Mouse (Mus musculus) macrophage (primary cell): ENCODE results near the gene Hoxc8. TPM values are rescaled to one million over a fixed set of nuclear protein-coding genes. Genes with fewer than 3 reads are reported as not detected.

Experiments used
- H3K27ac ChIP-seq: fragments of 350-480 bp; formaldehyde crosslinking; 2 replicates; pipeline ENCODE4 v1.9.0; 2021
- H3K36me3 ChIP-seq: fragments of 350-480 bp; formaldehyde crosslinking; 2 replicates; pipeline ENCODE4 v1.9.0; 2021; ENCODE audit errors: inconsistent target
- H3K4me3 ChIP-seq: fragments of 350-480 bp; formaldehyde crosslinking; 2 replicates; pipeline ENCODE4 v1.9.0; 2021; ENCODE audit errors: inconsistent target
- H3K79me2 ChIP-seq: fragments of 350-480 bp; formaldehyde crosslinking; 2 replicates; pipeline ENCODE4 v1.9.0; 2021; ENCODE audit errors: inconsistent target
- WGBS: methylation state at CpG from one replicate; pipeline ENCODE4 v1.1.7; 2026; ENCODE audit warnings: inconsistent platforms; ENCODE audit not compliant: missing documents; 5-methylcytosine and 5-hydroxymethylcytosine counted together
- polyA plus RNA-seq: library from polyadenylated mRNA; stranded (reverse); fragments of 250-400 nt; gene quantifications from 3 replicates; pipeline ENCODE4 v1.2.4, GENCODE M21; 2018; ENCODE audit warnings: inconsistent platforms

The Hoxc8 gene
- polyA plus RNA-seq, 1 experiment from 2014 or later = not detected

DNA sequence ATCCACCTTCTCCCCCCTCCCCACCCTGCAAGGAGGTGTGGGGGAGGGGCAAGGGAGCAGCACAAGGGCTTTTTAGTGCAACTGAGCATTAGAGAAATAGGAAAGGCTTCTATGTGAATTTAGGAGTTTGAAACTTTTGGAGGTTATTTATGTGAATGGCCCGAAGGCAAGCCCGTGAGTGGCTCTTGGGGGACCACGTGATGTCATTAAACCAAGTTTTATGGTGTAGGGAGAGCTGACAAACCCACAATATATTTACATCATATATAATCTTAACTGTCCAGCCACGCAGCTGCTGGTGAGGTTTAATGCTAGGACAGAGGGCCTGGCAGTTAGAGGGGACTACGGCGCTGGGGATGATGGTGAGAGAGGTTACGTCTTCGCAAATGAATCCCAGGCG is 28.2 kb downstream of the Hoxc8 start, which contains the start of gene Hoxc4:
TSS of gene Hoxc4 (plus strand) at position 299 of the 400 bp plus-strand sequence.
- Histone ChIP-seq H3K79me2 (no peaks in the 10 kb centered on the region), H3K36me3 (no peaks in the 10 kb centered on the region), H3K27ac (no peak within 1 kb of the TSS), H3K4me3 (no peak within 1 kb of the TSS)
- 78% methylated on average over 9 of the region's 9 CpGs for WGBS

DNA sequence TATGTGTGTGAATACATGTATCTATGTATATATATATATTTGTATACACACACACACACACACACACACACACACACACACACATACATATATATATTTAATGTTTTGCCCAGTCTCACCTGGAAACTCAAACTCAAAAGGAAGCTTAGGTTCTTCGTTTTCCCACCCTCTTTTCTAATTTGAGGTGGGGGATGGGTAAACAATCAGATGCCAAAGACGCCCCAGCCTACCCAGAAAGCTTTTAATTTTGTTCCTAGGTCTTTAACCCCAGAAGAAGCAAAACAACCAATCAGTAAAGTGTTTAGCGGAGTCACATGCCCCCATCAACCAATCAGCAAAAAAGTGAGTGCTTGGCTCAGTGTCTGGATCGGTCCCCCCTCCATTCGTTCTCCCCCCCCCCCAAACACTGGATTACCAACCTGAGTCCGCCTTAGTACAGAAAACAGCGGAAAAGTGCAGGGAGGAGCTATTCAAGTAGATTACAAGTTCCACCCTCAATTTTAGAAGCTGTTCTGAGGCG is 30.6 kb downstream of the Hoxc8 start:
- H3K79me2 ChIP-seq = no peaks in the 10 kb centered on the region
- 14% methylated on average over 8 of the region's 8 CpGs for WGBS
- H3K36me3 ChIP-seq = no peaks in the 10 kb centered on the region
- H3K4me3 ChIP-seq = no peak overlapping the region
- H3K27ac ChIP-seq = no peak overlapping the region

GRCm38 (mm10) chr15:103021544-103021943 is 31.1 kb downstream of the Hoxc8 start:
- H3K36me3 ChIP-seq = no peaks in the 10 kb centered on the region
- WGBS = 11% methylated on average over 8 of the region's 8 CpGs
- H3K79me2 ChIP-seq = no peaks in the 10 kb centered on the region
- no peak overlapping the region for H3K4me3 ChIP-seq
- no peak overlapping the region for H3K27ac ChIP-seq

DNA sequence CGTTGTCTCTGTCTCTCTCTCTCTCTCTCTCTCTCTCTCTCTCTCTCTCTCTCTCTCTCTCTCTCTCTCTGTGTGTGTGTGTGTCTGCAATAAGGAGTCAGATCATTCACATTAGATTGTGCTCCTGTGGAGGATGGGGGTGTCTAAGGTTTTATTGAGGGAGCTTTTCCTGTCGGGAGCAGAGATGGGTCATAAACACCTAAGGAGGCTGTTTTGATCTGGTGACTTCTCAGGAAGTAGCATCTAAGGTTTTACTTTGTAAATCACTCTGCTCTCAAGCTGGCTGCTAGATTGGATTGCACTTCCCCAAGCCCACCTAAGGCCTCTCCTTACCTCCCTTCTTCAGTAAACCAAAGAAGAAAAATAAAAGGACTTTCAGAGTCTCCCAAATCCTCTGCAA is 33.7 kb downstream of the Hoxc8 start:
- 12% methylated on average over 2 of the region's 2 CpGs for WGBS
- H3K27ac ChIP-seq = no peak overlapping the region
- H3K36me3 ChIP-seq = no peaks in the 10 kb centered on the region
- H3K79me2 ChIP-seq = no peaks in the 10 kb centered on the region
- no peak overlapping the region for H3K4me3 ChIP-seq

DNA sequence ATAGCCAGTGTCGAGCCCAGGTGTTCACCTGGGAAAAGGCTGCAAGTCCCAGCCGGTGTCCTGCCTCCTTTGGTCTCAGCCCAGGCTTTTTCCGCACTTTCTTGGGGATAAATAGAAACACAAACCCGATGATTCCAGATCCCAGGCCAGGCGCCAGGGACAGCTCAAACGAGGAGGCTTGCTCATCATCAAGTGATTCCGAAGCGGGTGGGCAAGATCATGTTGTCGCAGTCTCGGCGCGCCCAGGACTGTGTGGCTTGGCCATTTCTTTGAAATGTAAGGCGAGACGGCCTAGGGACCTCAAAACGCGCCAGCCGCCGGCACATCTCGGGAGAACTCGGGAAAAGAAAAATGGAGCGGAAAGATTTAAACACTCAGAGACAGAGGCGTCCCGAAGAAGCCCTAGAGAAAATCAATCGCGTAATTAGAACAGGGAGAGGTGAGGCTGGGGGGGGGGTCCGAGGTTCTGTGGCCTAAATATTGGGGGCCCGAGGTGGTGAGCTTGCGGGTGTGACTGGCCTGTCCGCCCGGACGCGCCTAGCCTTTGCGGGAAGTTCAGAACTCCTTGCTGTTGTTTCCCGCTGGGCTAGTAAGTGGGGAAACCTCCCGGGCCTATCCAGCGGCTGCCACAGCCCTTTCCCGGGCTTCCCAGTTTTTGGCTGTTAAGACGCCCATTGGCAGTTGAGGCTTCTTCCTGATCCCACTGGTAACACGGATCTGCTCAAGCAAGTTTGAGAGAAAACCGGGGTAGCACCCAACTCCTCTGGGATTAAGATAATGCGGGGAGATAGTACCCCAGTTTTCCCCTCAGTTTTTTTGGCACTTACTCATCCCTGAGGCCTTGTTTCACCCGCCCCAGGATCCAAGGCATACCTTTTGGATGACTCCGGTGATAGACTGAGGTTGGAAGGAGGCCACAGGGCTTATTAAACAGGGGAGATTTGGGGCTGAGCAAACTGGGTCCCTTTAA is 37.1 kb downstream of the Hoxc8 start:
- 13% methylated on average over 43 of the region's 43 CpGs for WGBS

GRCm38 (mm10) chr15:103028916-103029512 is 38.6 kb downstream of the Hoxc8 start:
- H3K36me3 ChIP-seq = no peaks in the 10 kb centered on the region
- no peaks in the 10 kb centered on the region for H3K79me2 ChIP-seq
- H3K4me3 ChIP-seq = no peak overlapping the region
- H3K27ac ChIP-seq = no peak overlapping the region
- WGBS = 58% methylated on average over 9 of the region's 9 CpGs

More for the DNA sequence above, 37.1 kb downstream of the Hoxc8 start:
- no peaks in the 10 kb centered on the region for H3K36me3 ChIP-seq
- no peak overlapping the region for H3K4me3 ChIP-seq
- no peaks in the 10 kb centered on the region for H3K79me2 ChIP-seq
- no peak overlapping the region for H3K27ac ChIP-seq

GRCm38 (mm10) chr15:103030142-103030541 is 39.7 kb downstream of the Hoxc8 start:
- no peak overlapping the region for H3K4me3 ChIP-seq
- WGBS = 20% methylated on average over 8 of the region's 8 CpGs
- H3K36me3 ChIP-seq = no peaks in the 10 kb centered on the region
- no peak overlapping the region for H3K27ac ChIP-seq
- no peaks in the 10 kb centered on the region for H3K79me2 ChIP-seq

- Histone ChIP-seq H3K27ac (no peak overlapping the region), H3K79me2 (no peaks in the 10 kb centered on the region), H3K36me3 (no peaks in the 10 kb centered on the region), H3K4me3 (no peak overlapping the region)
- no CpG with 5 or more reads among the region's 3 CpGs for WGBS
Observed at GRCm38 (mm10) chr15:103032167-103032566, 41.8 kb downstream of the Hoxc8 start.

DNA sequence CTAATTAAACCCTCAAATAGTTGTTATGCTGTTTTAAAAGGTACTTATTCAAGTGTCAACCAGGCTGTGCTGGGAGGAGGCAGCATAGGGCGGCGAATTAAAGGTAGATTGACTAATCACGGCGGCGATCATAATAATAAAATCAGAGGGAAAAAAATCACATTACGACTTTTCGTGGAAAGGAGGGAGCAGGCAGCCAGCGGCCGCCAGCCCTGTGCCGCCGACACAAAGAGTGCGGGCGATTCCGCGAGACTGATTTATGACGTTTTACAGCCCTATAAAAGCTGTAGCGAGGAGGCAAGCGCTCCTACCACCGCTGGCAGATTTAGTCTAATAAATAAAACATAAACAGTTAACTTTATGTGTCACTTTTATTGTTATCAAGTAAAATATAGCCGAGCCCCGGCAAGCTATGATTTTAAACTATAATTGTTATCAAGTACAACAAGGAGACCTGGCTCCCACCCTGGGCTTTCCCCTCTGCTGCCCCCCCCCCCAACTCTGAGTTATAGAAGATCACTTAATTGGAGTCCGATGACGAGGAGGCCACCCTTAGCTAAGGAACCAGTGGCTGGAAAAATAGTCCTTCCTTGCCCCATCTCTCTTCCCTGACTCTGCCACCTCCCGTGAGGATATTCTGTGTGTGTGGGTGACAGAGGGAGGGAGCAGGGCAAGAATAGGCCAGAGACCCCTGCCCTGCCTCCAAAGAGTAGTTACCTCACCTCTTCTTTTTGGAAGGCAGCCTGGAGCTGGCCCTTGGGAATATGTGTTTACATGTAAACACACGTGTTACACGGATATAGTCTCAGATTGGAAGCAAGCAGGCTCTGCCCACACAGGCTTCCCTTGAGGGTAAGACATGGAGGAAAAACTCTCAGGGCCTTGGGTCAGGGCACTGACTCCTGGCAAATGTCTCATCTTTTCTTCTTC is 42.5 kb downstream of the Hoxc8 start:
- H3K27ac ChIP-seq = no peak overlapping the region
- WGBS = 7% methylated on average over 26 of the region's 26 CpGs

GRCm38 (mm10) chr15:103034043-103034806 is 43.8 kb downstream of the Hoxc8 start:
- Histone ChIP-seq H3K79me2 (no peaks in the 10 kb centered on the region), H3K36me3 (no peaks in the 10 kb centered on the region), H3K4me3 (no peak overlapping the region), H3K27ac (no peak overlapping the region)
- WGBS = 4% methylated on average over 24 of the region's 24 CpGs

More for the DNA sequence above, 42.5 kb downstream of the Hoxc8 start:
- Histone ChIP-seq H3K79me2 (no peaks in the 10 kb centered on the region), H3K4me3 (no peak overlapping the region), H3K36me3 (no peaks in the 10 kb centered on the region)

- no peak overlapping the region for H3K27ac ChIP-seq
- H3K79me2 ChIP-seq = no peaks in the 10 kb centered on the region
- no peak overlapping the region for H3K4me3 ChIP-seq
- no peaks in the 10 kb centered on the region for H3K36me3 ChIP-seq
- 3% methylated on average over 31 of the region's 34 CpGs for WGBS
Observed at GRCm38 (mm10) chr15:103034807-103035547, 44.6 kb downstream of the Hoxc8 start.

DNA sequence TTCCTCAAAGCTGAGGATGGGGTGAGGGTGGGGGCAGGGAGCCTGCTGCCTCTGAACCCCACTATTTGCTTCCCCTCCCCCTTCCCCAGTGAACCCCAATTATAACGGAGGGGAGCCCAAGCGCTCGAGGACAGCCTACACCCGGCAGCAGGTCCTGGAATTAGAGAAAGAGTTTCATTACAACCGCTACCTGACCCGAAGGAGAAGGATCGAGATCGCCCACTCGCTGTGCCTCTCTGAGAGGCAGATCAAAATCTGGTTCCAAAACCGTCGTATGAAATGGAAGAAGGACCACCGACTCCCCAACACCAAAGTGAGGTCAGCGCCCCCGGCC is 45.1 kb downstream of the Hoxc8 start:
- Histone ChIP-seq H3K79me2 (no peaks in the 10 kb centered on the region), H3K4me3 (no peak overlapping the region), H3K36me3 (no peaks in the 10 kb centered on the region), H3K27ac (no peak overlapping the region)
- WGBS = 3% methylated on average over 14 of the region's 14 CpGs

DNA sequence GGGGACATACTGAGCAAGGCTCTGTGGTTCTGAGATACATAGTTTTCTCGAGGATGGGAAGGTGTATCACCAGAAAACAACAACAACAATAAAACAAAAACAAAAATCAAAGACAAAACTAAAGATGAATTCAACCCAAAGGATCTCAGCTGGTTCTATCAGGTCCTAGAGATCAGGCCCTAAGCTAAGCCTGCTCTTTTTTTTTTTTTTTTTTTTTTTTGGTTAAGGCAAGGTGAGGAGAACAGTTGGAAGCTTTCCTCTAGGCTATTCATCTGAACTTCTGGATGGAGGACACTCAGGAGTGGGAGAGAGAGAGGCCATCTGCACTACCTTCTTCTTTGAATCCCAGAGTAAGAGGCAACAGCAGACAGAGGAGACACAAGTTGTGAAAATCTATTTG is 47.2 kb downstream of the Hoxc8 start:
- H3K79me2 ChIP-seq = no peaks in the 10 kb centered on the region
- no peak overlapping the region for H3K27ac ChIP-seq
- no peaks in the 10 kb centered on the region for H3K36me3 ChIP-seq
- WGBS = 44% methylated on average over 1 of the region's 1 CpGs
- H3K4me3 ChIP-seq = no peak overlapping the region
